In the genomic region with DNA sequence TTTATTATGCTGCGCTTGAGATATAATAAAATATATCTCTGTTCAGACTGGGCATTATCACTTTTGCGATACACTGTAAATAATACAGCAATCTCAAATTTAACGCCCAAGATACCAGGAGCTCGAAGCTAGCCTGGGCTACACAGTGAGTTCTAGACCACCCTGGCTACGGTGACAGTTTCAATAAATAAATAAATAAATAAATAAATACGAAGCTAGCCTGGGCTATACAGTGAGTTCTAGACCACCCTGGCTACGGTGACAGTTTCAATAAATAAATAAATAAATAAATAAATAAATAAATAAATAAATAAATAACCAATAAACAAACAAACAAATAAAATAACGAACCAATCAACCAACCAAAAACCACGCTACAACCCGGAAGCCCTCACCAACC, we compare ENCODE assay signal across 8 mouse cellular contexts. TPM values are rescaled to one million over a fixed set of nuclear protein-coding genes. Genes with fewer than 3 reads are reported as not detected.
DNase-seq lines count a peak whose midpoint lies in the region; ATAC-seq and TF ChIP-seq lines count a peak whose summit lies in the region.

No protein-coding gene starts in this region.

- H3K27me3 ChIP-seq in erythroblast, embryonic 14.5 days (ENCODE audit: control insufficient read depth), result no peaks in the 10 kb centered on the region
- no peaks in the 10 kb centered on the region for H3K27me3 ChIP-seq in spleen, adult 2 months (ENCODE audit: control insufficient read depth, insufficient read depth, low read length)
- H3K27me3 ChIP-seq in limb, embryonic 14.5 days (ENCODE audit: control insufficient read depth, insufficient read depth, low read length), result no peaks in the 10 kb centered on the region
- no peaks in the 10 kb centered on the region for H3K27me3 ChIP-seq in stomach, embryonic 15.5 days (replicated peaks)

- H3K9me3 ChIP-seq in erythroblast, embryonic 14.5 days (ENCODE audit: control insufficient read depth, low read length), result no peaks in the 10 kb centered on the region
- no peaks in the 10 kb centered on the region for H3K9me3 ChIP-seq in limb, embryonic 14.5 days (ENCODE audit: control insufficient read depth, low read length)
- H3K9me3 ChIP-seq in stomach, embryonic 15.5 days, result no peaks in the 10 kb centered on the region

- peak overlapping the region; percentile 68 for H3K9ac ChIP-seq in limb, embryonic 14.5 days (ENCODE audit: low read depth, low read length, severe bottlenecking)
- peak overlapping the region; percentile 68; the same call in 1 of the 2 replicates for H3K9ac ChIP-seq in stomach, embryonic 15.5 days

- no peak for ATAC-seq in erythroblast, adult 5-6 weeks (replicated peaks; ENCODE audit: low FRiP score, poor library complexity, severe bottlenecking)
- peak; percentile 20; the same call in 1 of the 2 replicates for ATAC-seq in limb, embryonic 14.5 days (ENCODE audit: low FRiP score, low read depth)
- peak; percentile 31; the same call in 1 of the 2 replicates for ATAC-seq in stomach, embryonic 15.5 days (ENCODE audit: insufficient read depth, low FRiP score, low read depth)

- peaks cover 22% of the 10 kb centered on the region for H3K4me1 ChIP-seq in erythroblast, embryonic 14.5 days (ENCODE audit: control insufficient read depth)
- H3K4me1 ChIP-seq in spleen, adult 2 months (ENCODE audit: control insufficient read depth, insufficient read depth, insufficient read length), result no peaks in the 10 kb centered on the region; the same call in 1 of the 2 replicates
- peaks cover 3% of the 10 kb centered on the region; the same call in 1 of the 2 replicates for H3K4me1 ChIP-seq in limb, embryonic 14.5 days (ENCODE audit: control insufficient read depth, insufficient read depth, low read length)
- H3K4me1 ChIP-seq in stomach, embryonic 15.5 days, result peaks cover 4% of the 10 kb centered on the region; the same call in 1 of the 2 replicates

- H3K4me3 ChIP-seq in erythroblast, embryonic 14.5 days (replicated peaks), result peak overlapping the region; percentile 99
- H3K4me3 ChIP-seq in spleen, adult 2 months (ENCODE audit: extremely low read depth, insufficient read depth, insufficient read length), result peak overlapping the region; percentile 97
- H3K4me3 ChIP-seq in limb, embryonic 14.5 days (replicated peaks; ENCODE audit: low read length), result peak overlapping the region; percentile 76
- H3K4me3 ChIP-seq in stomach, embryonic 15.5 days (replicated peaks), result peak overlapping the region; percentile 96

- no peak for TF ChIP-seq POLR2A in spleen, adult 2 months (IDR thresholded peaks at IDR 0.05; ENCODE audit: low read depth, low read length)
- no peak for TF ChIP-seq POLR2A in limb, embryonic 14.5 days (IDR thresholded peaks at IDR 0.05; ENCODE audit: borderline replicate concordance, extremely low read depth, insufficient read depth, insufficient read length)

- H3K4me2 ChIP-seq in limb, embryonic 14.5 days (replicated peaks; ENCODE audit: low read depth, low read length, severe bottlenecking), result peak overlapping the region; percentile 65
- peak overlapping the region; percentile 55 for H3K4me2 ChIP-seq in stomach, embryonic 15.5 days

- peaks cover 47% of the 10 kb centered on the region for H3K36me3 ChIP-seq in erythroblast, embryonic 14.5 days (ENCODE audit: control insufficient read depth)
- peaks cover 8% of the 10 kb centered on the region for H3K36me3 ChIP-seq in spleen, adult 2 months (ENCODE audit: control insufficient read depth, insufficient read depth, low read length)
- peaks cover 28% of the 10 kb centered on the region for H3K36me3 ChIP-seq in limb, embryonic 14.5 days (ENCODE audit: control insufficient read depth, insufficient read depth, low read length)
- H3K36me3 ChIP-seq in stomach, embryonic 15.5 days, result peaks cover 17% of the 10 kb centered on the region

- no peak for DNase-seq in spleen, adult 2 months (ENCODE audit: low read depth in 1 of 2, low spot score in 2 of 2)
- no peak for DNase-seq in spleen, postnatal 10 days (ENCODE audit: low spot score in 2 of 2)
- no peak for DNase-seq in limb, embryonic 14.5 days (ENCODE audit: low spot score)
- DNase-seq in embryo, embryonic 10.5 days (ENCODE audit: low spot score), result no peak
- DNase-seq in gastrocnemius, adult 18-20 months (ENCODE audit: low spot score), result no peak

- no peak for TF ChIP-seq CTCF in spleen, adult 2 months (IDR thresholded peaks at IDR 0.05; ENCODE audit: extremely low read depth, insufficient read depth, insufficient read length, insufficient replicate concordance)

- 9% methylated on average over 10 of the region's 10 CpGs for WGBS in spleen, adult 2 months
- 5% methylated on average over 10 of the region's 10 CpGs for WGBS in limb, embryonic 14.5 days
- WGBS in stomach, embryonic 15.5 days, result 5% methylated on average over 10 of the region's 10 CpGs

- peak overlapping the region; percentile 86 for H3K27ac ChIP-seq in spleen, adult 2 months (ENCODE audit: insufficient read depth, low read length)
- no peak overlapping the region for H3K27ac ChIP-seq in limb, embryonic 14.5 days (replicated peaks; ENCODE audit: low read depth, low read length)
- H3K27ac ChIP-seq in stomach, embryonic 15.5 days, result peak overlapping the region; percentile 84

RNA-seq across cellular contexts. Expression of gene Mrpl32, which starts 0.5 kb away (rescaled TPM):
- 1.8 and 2.9 TPM in 2 replicates for polyA plus RNA-seq in erythroblast, embryonic 14.5 days (2012)
- 20.8 and 31.1 TPM in 2 replicates for total RNA-seq in erythroblast, adult 5-6 weeks (2015; ENCODE audit: low replicate concordance)
- 22.6 and 24.1 TPM in 2 replicates for total RNA-seq in erythroblast, adult 5-6 weeks (2017; ENCODE audit: low replicate concordance)
- polyA plus RNA-seq in spleen, adult 2 months (2012; rRNA removed), result 2.6 and 3.3 TPM in 2 replicates
- 19.5 and 37.3 TPM in 2 replicates for polyA plus RNA-seq in limb, embryonic 14.5 days (2012; rRNA removed)
- 108 and 116 TPM in 2 replicates for polyA plus RNA-seq in limb, embryonic 14.5 days (2014; fragmentation: Nextera tagmentation; extraction: Ambion mirVana)
- polyA plus RNA-seq in stomach, embryonic 15.5 days (2015; fragmentation: Nextera tagmentation; extraction: Ambion mirVana), result 115 and 120 TPM in 2 replicates
- total RNA-seq in gastrocnemius, adult 18-20 months (2021), result 10 to 100 TPM; 37.7 to 41.7 TPM

RNA-seq across cellular contexts. Expression of gene Psma2, which starts 0.6 kb away (rescaled TPM):
- 0.50 and 1.0 TPM in 2 replicates for polyA plus RNA-seq in erythroblast, embryonic 14.5 days (2012)
- 55.8 and 61.5 TPM in 2 replicates for total RNA-seq in erythroblast, adult 5-6 weeks (2015; ENCODE audit: low replicate concordance)
- 34.4 and 71.8 TPM in 2 replicates for total RNA-seq in erythroblast, adult 5-6 weeks (2017; ENCODE audit: low replicate concordance)
- 18.3 and 18.8 TPM in 2 replicates for polyA plus RNA-seq in spleen, adult 2 months (2012; rRNA removed)
- polyA plus RNA-seq in limb, embryonic 14.5 days (2012; rRNA removed), result 73.0 and 92.1 TPM in 2 replicates
- 187 and 197 TPM in 2 replicates for polyA plus RNA-seq in limb, embryonic 14.5 days (2014; fragmentation: Nextera tagmentation; extraction: Ambion mirVana)
- 193 and 195 TPM in 2 replicates for polyA plus RNA-seq in stomach, embryonic 15.5 days (2015; fragmentation: Nextera tagmentation; extraction: Ambion mirVana)
- total RNA-seq in gastrocnemius, adult 18-20 months (2021), result 10 to 100 TPM; 53.6 to 56.3 TPM

RNA-seq across cellular contexts. Expression of gene AW209491, which starts 17.5 kb away (rescaled TPM):
- polyA plus RNA-seq in erythroblast, embryonic 14.5 days (2012), result 0.02 and 0.04 TPM in 2 replicates
- total RNA-seq in erythroblast, adult 5-6 weeks (2015; ENCODE audit: low replicate concordance), result 2.5 and 4.6 TPM in 2 replicates
- 5.5 and 9.2 TPM in 2 replicates for total RNA-seq in erythroblast, adult 5-6 weeks (2017; ENCODE audit: low replicate concordance)
- 1.7 and 1.8 TPM in 2 replicates for polyA plus RNA-seq in spleen, adult 2 months (2012; rRNA removed)
- polyA plus RNA-seq in limb, embryonic 14.5 days (2012; rRNA removed), result 8.0 and 9.9 TPM in 2 replicates
- polyA plus RNA-seq in limb, embryonic 14.5 days (2014; fragmentation: Nextera tagmentation; extraction: Ambion mirVana), result 24.8 and 27.2 TPM in 2 replicates
- polyA plus RNA-seq in stomach, embryonic 15.5 days (2015; fragmentation: Nextera tagmentation; extraction: Ambion mirVana), result 25.5 and 28.3 TPM in 2 replicates
- 10 to 100 TPM; 13.5 to 14.1 TPM for total RNA-seq in gastrocnemius, adult 18-20 months (2021)
